Comparison of ENCODE assay signal across 28 mouse cellular contexts in the genomic region with DNA sequence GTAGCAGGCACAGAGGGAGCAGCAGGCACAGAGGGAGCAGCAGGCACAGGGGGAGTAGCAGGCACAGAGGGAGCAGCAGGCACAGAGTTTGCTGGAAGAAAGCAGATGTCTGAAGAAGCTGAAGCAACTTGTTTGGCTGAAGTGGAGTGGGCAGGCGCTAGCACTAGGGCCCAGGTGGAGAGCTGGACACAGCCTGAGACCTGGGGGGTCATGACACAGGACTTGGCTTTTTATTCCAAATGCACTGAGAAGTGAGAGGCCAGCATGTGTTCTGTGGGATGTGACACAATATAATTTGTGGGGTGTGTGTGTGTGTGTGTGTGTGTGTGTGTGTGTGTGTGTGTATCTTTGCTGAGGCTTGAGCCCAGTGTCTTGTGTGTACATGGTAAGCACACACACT.
"Had no signal": no experiment of that assay in that cellular context is flagged by ENCODE, and none has a peak within 500 bp of the region (broad histone marks: within the 10 kb centered on the region; RNA-seq: fewer than 3 reads in every experiment).

No protein-coding gene starts in this region.

- H3K27me3 ChIP-seq: limb, embryonic 13.5 days; limb, embryonic 15.5 days; liver, embryonic 12.5 days; liver, embryonic 13.5 days; liver, embryonic 15.5 days; lung, embryonic 15.5 days; megakaryocyte, embryonic 14.5 days; midbrain, embryonic 15.5 days; neural tube, embryonic 12.5 days had no signal

- DNase-seq: left cerebral cortex, postnatal 4 days; liver; liver, embryonic 13.5 days; liver, postnatal 0 days; lung, adult 18-20 months; lung, adult 2 months; lung, embryonic 14.5 days; lung, postnatal 10 days; lung, postnatal 14 days; lung, postnatal 36 days; lung, postnatal 4 days; midbrain, embryonic 14.5 days had no signal

- H3K27ac ChIP-seq: limb, embryonic 10.5 days; limb, embryonic 12.5 days; limb, embryonic 13.5 days; limb, embryonic 15.5 days; liver, embryonic 12.5 days; liver, embryonic 13.5 days; liver, embryonic 14.5 days; liver, embryonic 15.5 days; lung, embryonic 15.5 days; macrophage; midbrain, embryonic 10.5 days; midbrain, embryonic 12.5 days; midbrain, embryonic 13.5 days; midbrain, embryonic 15.5 days; neural tube, embryonic 12.5 days had no signal

- H3K4me3 ChIP-seq: limb, embryonic 10.5 days; limb, embryonic 12.5 days; limb, embryonic 13.5 days; limb, embryonic 15.5 days; liver, embryonic 12.5 days; liver, embryonic 13.5 days; liver, embryonic 15.5 days; lung, embryonic 15.5 days; midbrain, embryonic 10.5 days; midbrain, embryonic 12.5 days; midbrain, embryonic 13.5 days; midbrain, embryonic 15.5 days; myocyte; neural tube, embryonic 12.5 days had no signal
